Mouse (Mus musculus) E14TG2a.4 (cell line): Measurements from ENCODE around the gene Gm28048.

Experiments used
- H3K27me3 ChIP-seq: 2 replicates; pipeline ENCODE4 v1.6.1; 2014; ENCODE audit warnings: low read length, control low read depth; ENCODE audit not compliant: insufficient read depth
- H3K36me3 ChIP-seq: 2 replicates; pipeline ENCODE4 v1.6.1; 2014; ENCODE audit warnings: low read length, control low read depth; ENCODE audit not compliant: insufficient read depth
- H3K4me1 ChIP-seq: replicated peaks from 2 replicates; pipeline ENCODE4 v1.6.1; 2014; ENCODE audit warnings: low read depth, low read length, control low read depth
- H3K4me3 ChIP-seq: replicated peaks from 2 replicates; pipeline ENCODE4 v1.5.1; 2014; ENCODE audit warnings: mild to moderate bottlenecking, low read length
- H3K9me3 ChIP-seq: 2 replicates; pipeline ENCODE4 v1.6.1; 2014; ENCODE audit warnings: low read length, control low read depth
- CTCF ChIP-seq: conservative IDR thresholded peaks from 2 replicates; pipeline ENCODE4 v1.5.1; 2014; ENCODE audit warnings: low read length
- NANOG ChIP-seq: IDR thresholded peaks from 2 replicates; pipeline ENCODE4 v1.6.1; 2014; ENCODE audit warnings: borderline replicate concordance, low read length, mixed read lengths
- POU5F1 ChIP-seq: IDR thresholded peaks from 2 replicates; pipeline ENCODE4 v1.6.1; 2014; ENCODE audit warnings: low read length, borderline replicate concordance

Gene Gm28048

DNA sequence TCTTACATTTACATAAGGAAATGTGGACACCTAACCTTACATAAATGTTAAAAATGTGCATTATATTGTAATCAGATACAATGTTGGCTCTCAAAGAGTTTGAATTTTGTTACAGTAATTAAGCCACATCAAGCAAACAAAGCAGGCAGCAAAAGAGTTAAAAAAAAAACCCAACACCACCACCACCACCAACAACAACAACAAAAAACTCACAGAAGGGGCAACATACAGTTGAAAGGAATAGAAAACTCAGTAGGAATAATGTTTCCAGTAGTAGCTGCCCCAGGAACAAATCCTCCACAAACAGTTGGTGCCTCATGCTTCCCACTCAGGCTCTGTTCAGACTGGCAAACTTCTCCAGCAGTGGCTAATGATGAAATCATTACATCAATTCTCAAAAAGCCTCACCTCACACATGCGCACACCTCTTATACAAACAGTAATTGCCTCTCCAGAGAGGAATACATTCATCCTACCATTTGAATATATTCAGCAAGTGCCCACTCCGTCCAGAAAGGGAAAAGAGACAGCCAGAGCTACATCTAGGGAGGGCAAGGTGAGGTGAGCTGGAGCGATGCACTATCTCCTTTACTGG, 125.4 kb downstream of the Gm28048 start:
- Histone ChIP-seq H3K4me3 (peak overlapping the region; percentile 24), H3K9me3 (no peaks in the 10 kb centered on the region), H3K27me3 (no peaks in the 10 kb centered on the region), H3K4me1 (peaks cover 78% of the 10 kb centered on the region), H3K36me3 (peaks cover 30% of the 10 kb centered on the region)
- TF ChIP-seq POU5F1 (no peak), NANOG (no peak)

DNA sequence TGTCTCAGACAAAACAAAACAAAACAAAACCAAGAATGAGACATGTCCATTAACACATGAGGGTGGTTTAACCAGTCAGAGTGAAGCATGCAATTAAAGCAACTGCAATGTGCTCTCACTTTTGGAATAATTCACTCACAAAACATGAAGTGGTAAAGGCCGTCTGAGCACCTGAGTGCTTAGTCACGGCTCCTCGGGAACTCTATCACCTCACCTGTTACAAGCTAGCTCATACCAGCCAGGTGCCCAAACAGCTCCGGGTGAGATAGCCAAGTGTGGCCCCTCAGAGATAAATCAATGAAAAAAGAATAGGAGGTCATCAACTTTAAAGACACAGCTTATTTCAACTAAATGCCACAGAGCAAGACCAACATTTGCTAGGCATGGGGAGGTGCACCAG, 127.3 kb downstream of the Gm28048 start:
- peaks cover 86% of the 10 kb centered on the region for H3K4me1 ChIP-seq
- no peaks in the 10 kb centered on the region for H3K27me3 ChIP-seq
- H3K9me3 ChIP-seq: no peaks in the 10 kb centered on the region
- TF ChIP-seq POU5F1: no peak
- H3K36me3 ChIP-seq: peaks cover 30% of the 10 kb centered on the region
- H3K4me3 ChIP-seq: peak overlapping the region; percentile 61

DNA sequence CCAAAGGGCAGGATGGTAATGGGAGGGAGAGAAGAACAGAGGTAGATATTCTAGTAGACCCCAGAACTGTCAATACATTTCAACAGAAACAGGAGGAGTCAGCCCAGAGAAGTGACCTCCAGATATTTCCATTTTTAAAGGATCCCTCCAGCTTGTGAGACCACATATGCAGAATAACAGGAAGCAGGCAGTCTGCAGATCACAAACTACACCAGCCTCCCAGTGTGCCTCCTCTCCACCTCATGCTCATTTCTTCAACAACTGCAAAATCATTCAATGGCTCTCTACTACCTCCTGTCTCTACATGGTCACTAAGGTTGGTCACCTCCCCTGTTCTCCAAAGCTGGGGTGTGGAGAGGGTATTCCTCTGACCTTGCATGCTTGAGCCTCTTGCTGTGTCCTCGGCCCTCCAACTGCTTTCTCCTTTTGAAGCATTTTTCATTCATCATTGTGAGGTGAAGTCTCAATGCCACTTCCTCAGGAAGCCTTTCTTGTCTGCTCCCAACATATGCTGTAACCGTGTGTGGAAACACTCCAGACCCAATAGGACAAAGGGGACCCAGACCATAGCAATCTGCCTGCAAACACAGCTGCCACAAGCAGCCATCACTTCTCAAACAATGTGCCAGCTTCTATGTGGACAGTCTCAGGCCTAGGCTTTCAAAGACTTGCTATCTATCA, 128.3 kb downstream of the Gm28048 start:
- TF ChIP-seq CTCF (no peak), POU5F1 (no peak)
- peaks cover 33% of the 10 kb centered on the region for H3K36me3 ChIP-seq
- peak overlapping the region; percentile 61 for H3K4me3 ChIP-seq
- no peaks in the 10 kb centered on the region for H3K27me3 ChIP-seq
- no peaks in the 10 kb centered on the region for H3K9me3 ChIP-seq
- H3K4me1 ChIP-seq: peaks cover 96% of the 10 kb centered on the region

DNA sequence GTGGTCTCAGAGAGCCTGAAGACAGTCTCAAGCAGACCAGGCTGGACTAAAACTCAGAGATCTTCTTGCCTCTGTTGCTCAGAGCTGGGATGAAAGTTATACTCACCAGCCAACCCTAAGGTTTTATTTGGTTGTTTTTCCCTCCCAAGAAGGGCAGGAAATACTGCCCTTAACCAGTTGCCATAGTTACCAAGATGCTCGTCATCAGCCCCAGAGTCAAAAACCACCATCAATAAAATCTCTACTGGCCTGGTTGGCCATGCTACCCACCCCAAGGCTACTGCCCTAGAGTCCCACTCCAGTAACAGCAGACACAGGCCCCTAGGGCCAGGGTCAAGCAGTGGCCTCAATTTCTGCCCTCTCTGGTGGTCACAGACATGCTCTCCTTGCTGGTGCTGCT, 129.4 kb downstream of the Gm28048 start:
- H3K27me3 ChIP-seq: no peaks in the 10 kb centered on the region
- TF ChIP-seq CTCF (no peak), NANOG (no peak)
- peak overlapping the region; percentile 61 for H3K4me3 ChIP-seq
- H3K4me1 ChIP-seq: peaks cover 98% of the 10 kb centered on the region
- H3K36me3 ChIP-seq: peaks cover 38% of the 10 kb centered on the region
- H3K9me3 ChIP-seq: no peaks in the 10 kb centered on the region

DNA sequence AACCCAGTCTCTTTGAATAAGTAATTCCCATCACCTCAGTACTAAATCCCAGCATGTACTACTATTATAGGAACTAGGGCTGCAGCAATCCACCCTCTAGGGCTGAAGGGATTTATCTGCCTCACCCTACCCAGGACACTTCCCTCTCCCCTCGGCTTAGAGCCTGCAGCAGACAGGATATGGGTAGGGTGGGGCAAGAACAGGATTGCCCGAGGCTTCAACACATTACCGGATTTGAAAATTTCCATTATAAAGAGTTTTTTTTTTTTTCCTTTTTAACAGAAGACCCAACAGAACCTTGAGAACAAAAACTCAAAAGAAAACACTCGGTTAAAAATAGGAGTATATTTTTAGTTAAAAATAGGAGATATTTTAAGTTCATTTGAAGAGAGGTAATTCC, 130.5 kb downstream of the Gm28048 start:
- Histone ChIP-seq H3K27me3 (no peaks in the 10 kb centered on the region), H3K4me3 (peak overlapping the region; percentile 61), H3K9me3 (no peaks in the 10 kb centered on the region), H3K36me3 (peaks cover 39% of the 10 kb centered on the region), H3K4me1 (peaks cover 98% of the 10 kb centered on the region)
- TF ChIP-seq CTCF: no peak
- no peak for TF ChIP-seq NANOG
- TF ChIP-seq POU5F1: no peak; the same call in 1 of the 2 replicates

DNA sequence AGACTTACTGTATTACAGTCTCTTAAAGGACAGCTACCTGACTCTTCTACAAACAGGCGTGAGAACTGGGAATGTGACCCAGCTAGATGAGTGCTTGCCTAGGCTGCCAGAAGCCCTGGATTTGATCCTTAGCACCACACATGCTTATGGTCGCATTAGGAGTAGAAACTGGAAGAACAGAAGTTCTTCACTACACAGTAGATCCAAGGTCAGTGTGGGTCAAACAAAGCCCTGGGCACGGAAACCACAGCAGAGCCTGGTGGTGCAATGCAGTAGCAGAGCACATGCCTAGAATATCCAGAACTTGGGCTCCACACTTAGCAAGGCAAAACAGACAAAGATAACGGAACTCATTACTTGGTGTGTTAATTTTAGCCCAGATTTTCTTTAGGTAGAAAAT, 131.8 kb downstream of the Gm28048 start:
- Histone ChIP-seq H3K4me3 (peak overlapping the region; percentile 61), H3K4me1 (peaks cover 98% of the 10 kb centered on the region), H3K9me3 (no peaks in the 10 kb centered on the region), H3K36me3 (peaks cover 39% of the 10 kb centered on the region), H3K27me3 (no peaks in the 10 kb centered on the region)
- TF ChIP-seq NANOG (no peak), POU5F1 (no peak), CTCF (no peak)

DNA sequence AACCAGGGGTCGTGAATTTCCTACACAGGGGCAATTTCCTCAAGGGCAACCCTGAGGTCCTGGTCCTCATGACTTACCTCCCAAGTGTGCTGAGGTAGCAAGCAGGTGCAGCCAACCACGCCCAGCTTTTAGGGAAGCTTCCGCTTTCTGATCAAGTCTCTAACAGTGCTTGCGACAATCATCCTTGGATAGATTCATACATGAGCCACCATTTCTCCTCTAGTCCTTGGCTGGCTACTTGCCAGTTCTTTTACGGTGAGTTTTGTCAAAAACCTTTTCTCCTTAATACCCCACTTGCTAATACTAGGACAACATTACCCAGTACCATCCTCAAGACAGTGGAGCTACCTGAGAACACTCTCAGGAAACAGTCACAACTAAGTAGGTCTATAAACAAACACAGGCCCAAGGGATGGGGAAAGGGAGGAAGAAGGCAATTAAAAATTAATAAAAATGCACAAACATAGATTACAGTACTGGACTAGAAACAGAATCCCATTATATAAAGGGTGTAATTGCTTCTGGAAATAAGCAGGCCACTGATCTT, 133.2 kb downstream of the Gm28048 start:
- H3K36me3 ChIP-seq: peaks cover 27% of the 10 kb centered on the region
- TF ChIP-seq NANOG: no peak
- peak overlapping the region; percentile 39; the same call in 1 of the 2 replicates for H3K4me3 ChIP-seq
- H3K27me3 ChIP-seq: no peaks in the 10 kb centered on the region
- peaks cover 97% of the 10 kb centered on the region for H3K4me1 ChIP-seq
- H3K9me3 ChIP-seq: no peaks in the 10 kb centered on the region

DNA sequence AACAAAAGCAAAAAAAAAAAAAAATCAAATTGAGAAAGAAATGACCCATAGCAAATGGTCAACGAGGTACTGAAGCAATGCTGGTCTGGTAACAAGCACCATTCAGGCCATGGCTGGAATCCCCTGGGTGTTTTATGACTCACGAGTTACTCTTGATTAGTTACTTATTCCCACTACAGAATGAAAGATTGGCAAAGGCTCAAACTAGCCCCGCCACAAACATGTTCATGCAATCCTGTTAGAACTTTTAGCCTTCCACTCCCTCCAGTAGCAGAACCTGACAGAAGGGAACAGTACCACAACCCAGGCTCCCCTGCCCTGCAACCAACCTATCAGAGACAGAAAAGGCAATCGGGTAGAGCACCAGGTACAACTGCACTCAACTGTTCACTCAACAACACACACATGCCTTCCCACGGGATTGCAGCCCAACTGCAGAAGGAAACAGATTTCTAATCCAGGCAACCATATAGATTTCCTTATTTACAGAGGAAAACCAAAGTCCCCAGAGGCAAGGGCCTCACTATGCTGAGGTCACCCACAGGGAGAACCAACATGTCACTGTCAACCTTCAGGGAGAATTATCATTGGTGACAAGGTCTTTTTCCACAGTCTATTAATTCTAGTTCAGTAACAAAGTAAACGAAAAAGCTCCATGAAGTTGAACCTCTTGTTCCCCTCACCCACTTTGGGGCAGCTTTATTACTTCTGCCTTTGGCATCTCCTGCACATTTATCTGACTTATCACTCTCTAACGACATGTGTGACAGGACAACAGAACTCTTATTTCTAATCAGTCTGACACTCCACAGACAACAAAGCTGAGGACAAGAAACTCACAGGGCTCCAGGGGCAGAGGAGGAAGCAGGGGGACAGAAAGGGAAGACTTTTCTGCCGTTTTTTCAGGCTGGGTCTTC, 133.9 kb downstream of the Gm28048 start:
- Histone ChIP-seq H3K9me3 (no peaks in the 10 kb centered on the region), H3K4me3 (peak overlapping the region; percentile 39), H3K27me3 (no peaks in the 10 kb centered on the region), H3K36me3 (peaks cover 25% of the 10 kb centered on the region; the same call in 1 of the 2 replicates), H3K4me1 (peaks cover 97% of the 10 kb centered on the region)
- TF ChIP-seq POU5F1: no peak
- no peak for TF ChIP-seq NANOG
- no peak for TF ChIP-seq CTCF
